Mouse (Mus musculus): ENCODE measurements at regions not wholly inside any gene's neighbourhood (a gene's known extent, or its start where the extent isn't known, plus 50 kb on each side); places are given as distances from the start of the nearest gene placed in this dataset.
"Not testable (repeated sequence)": the region's sequence is repeated elsewhere in the genome, so short reads cannot be mapped to it uniquely, and the experiment has no call there.

GRCm38 (mm10) chr15:62258611-62259010 lies 1335.8 kb upstream of the A1bg start:
- DNase-seq (ENCODE audit: low spot score in 2 of 2), result no peak

DNA sequence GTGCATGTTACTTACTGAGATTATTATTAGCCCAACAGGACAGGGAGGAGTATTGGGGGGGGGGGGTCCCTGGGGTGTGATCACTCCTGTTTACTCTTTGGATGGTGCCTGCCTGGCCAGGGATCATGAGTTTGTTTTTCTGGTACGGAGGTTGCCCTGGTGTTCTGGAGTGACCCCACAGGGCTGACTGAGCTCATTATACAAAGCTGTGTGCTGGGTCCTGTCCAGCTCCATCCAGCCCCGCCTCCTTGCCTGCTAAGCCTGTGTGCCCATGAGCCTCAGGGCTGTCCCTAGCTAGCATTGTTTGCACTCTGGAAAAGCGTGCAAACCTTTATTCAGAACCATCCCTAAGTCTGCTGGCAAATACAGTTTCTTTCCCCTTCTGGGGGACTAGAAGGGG lies 1335.1 kb upstream of the A1bg start:
- DNase-seq (ENCODE audit: low spot score in 2 of 2), result no peak

- DNase-seq (ENCODE audit: low spot score in 2 of 2), result no peak
Measured at GRCm38 (mm10) chr15:62257110-62257667, 1334.4 kb upstream of the A1bg start.

DNA sequence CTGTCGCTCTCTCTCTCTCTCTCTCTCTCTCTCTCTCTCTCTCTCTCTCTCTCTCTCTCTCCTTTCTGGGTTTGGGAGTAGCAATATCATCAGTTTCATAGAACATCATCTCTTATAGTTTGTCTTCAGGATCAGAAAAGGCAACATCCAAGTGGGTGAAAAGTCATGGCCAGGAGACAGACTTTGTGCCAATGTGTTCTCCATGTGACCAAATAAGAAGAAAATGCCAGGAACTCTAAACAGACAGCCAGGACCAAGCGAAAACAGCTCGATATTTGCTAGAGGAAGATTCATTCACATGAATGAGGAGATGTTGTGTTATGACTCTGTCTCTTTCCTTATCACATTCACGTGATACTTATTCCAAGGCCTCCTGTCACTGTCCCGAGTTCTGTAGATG lies 1332.8 kb upstream of the A1bg start:
- DNase-seq (ENCODE audit: low spot score in 2 of 2), result no peak

DNA sequence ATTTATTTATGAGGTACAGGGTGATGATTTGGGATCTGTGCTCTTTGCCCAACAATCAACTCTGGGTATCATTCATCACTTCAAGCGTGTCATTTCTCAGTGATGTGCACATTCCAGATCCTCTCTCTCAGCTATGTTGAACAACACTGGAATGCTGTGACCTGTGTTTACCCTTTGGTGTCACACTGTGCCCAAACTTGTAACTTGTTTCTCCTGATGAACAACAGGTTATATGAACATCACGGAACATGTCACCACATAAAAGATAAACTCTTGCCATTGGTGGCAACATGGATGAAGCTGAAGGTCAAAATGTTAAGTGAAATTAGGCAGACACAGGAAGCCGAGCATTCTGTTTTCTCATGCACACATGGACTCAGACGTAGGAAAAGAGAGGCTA lies 1330.9 kb upstream of the A1bg start:
- no peak for DNase-seq (ENCODE audit: low spot score in 2 of 2)

DNA sequence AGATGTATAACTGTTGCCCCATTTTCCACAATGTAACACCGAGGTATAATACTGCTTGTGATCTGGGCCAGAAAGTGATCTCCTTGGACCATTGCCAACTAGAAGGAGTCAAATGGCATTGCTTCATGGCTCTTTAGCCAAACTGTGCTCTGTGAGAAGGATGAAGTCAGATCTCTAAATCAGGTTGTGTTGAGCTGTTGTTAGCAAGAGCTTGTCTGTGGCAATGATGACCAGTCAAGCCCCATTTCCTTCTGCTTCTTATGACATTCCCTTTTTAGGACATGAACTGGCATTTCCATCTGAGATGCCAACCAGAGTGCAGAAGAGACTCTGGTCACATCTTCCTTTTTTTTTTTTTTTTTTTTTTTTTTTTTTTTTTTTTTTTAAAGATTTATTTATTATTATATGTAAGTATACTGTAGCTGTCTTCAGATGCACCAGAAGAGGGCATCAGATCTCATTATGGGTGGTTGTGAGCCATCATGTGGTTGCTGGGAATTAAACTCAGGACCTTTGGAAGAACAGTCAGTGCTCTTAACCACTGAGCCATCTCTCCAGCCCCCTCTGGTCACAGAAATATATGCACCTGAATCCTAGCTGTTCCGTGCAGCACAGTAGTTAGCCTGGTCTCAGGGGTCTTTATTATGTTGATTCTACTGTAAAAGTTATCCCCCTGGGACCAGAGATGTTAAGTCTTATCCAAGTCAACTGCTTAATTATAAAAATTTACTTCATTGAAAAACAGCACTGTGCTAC lies 1329.4 kb upstream of the A1bg start:
- not testable (repeated sequence) for DNase-seq (ENCODE audit: low spot score in 2 of 2)

GRCm38 (mm10) chr15:62249436-62249835 lies 1326.6 kb upstream of the A1bg start:
- DNase-seq (ENCODE audit: low spot score in 2 of 2), result no peak

DNA sequence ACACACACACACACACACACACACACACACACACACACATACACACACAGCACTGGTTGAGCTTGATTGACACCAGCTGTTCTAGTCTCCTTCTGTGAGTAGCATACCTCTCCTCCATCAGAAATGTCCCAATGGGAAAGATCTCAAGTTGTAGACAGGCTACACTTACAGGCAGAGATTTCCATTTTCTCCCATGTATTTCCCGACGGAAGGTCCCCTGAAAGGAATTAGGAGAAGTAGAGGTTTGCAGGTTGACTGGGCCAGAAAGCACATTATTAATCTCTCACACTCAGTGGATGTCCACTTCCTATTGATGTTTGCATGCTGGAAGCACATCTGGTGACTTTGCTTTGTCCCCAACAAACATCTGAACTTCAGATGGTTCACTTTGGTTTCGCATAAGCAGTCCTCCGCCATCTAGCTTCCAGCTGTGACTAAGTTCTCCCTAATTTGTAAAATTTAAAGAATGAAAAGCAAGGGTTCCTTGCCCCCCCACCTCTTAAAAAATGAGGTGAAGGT lies 1323.8 kb upstream of the A1bg start:
- no peak for DNase-seq (ENCODE audit: low spot score in 2 of 2)

- peak in 1 of 2 experiments; percentile 5 for DNase-seq (ENCODE audit: low spot score in 2 of 2)
Measured at GRCm38 (mm10) chr15:62245237-62245636, 1322.4 kb upstream of the A1bg start.

DNA sequence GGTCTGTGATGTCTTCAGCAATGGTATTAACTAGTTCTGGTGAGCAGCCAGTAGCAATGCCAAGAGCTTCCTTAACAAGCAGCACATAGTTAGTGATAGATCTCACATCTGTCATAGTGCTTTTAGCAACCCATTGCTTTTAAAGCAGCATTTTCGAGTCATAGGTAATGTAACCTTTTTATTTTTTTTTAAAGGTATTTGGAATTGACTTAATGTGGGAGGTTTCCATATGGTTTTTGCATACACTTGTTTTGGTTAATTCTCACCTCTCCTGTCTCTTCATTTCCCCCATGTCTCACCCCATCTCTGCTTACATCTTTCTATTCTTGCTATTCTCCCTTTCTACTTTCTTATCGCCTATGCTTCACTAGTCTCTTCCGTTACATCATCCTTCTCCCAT lies 1322.0 kb upstream of the A1bg start:
- no peak for DNase-seq (ENCODE audit: low spot score in 2 of 2)

DNA sequence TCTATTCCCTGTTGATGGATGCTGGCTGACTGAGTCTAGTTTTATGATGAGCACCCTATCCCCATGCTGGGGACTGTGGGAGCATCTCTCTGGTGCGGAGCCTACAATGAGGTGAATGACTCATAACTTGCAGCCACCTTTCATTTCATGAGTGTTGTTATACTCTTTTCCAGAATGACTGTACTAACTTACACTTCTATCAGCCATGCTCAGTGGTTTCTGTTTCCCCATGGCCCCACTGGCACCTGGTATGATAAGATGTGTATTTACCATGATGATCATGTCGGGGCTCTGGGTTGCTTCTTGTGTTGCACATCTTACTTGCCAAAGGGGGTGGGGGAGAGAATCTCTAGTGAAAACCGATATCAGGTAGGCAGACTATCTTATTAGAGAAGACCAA lies 1317.2 kb upstream of the A1bg start:
- DNase-seq (ENCODE audit: low spot score in 2 of 2), result no peak

DNA sequence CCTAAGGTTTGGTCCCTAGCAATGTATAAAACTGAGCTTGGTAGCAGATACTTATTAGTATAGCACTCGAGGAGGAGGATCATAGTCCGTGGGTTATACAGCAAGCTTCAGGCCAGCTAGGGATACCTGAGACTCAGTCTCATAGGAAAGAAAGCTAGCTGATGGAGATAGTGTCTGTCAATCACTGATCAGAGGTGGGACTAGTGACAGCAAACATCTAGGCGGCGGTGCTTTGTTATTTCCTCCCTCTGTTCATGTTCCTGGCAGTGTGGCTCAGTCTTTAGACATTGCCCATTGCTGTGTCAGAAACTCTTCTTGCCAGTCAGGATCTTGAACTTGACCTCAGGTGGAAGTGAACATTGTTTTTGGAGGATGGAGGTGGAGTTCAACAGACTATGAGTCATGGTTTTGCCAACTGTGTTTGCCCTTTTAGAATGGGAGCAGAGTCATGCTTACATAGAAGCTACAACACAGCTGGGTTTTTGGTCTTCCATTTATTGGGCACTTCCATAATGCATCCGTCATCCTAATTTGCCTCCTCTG lies 1315.8 kb upstream of the A1bg start:
- no peak for DNase-seq (ENCODE audit: low spot score in 2 of 2)

GRCm38 (mm10) chr15:62236056-62236455 lies 1313.2 kb upstream of the A1bg start:
- no peak for DNase-seq (ENCODE audit: low spot score in 2 of 2)

- no peak for DNase-seq (ENCODE audit: low spot score in 2 of 2)
Measured at GRCm38 (mm10) chr15:62234182-62234760, 1311.5 kb upstream of the A1bg start.

GRCm38 (mm10) chr15:62233154-62233553 lies 1310.3 kb upstream of the A1bg start:
- no peak for DNase-seq (ENCODE audit: low spot score in 2 of 2)

- DNase-seq (ENCODE audit: low spot score in 2 of 2), result no peak
Measured at GRCm38 (mm10) chr15:62231709-62232108, 1308.9 kb upstream of the A1bg start.

- DNase-seq (ENCODE audit: low spot score in 2 of 2), result no peak
Measured at GRCm38 (mm10) chr15:62230773-62231172, 1308.0 kb upstream of the A1bg start.

- no peak for DNase-seq (ENCODE audit: low spot score in 2 of 2)
Measured at GRCm38 (mm10) chr15:62229491-62230283, 1306.9 kb upstream of the A1bg start.

GRCm38 (mm10) chr15:62229023-62229422 lies 1306.2 kb upstream of the A1bg start:
- DNase-seq (ENCODE audit: low spot score in 2 of 2), result no peak

DNA sequence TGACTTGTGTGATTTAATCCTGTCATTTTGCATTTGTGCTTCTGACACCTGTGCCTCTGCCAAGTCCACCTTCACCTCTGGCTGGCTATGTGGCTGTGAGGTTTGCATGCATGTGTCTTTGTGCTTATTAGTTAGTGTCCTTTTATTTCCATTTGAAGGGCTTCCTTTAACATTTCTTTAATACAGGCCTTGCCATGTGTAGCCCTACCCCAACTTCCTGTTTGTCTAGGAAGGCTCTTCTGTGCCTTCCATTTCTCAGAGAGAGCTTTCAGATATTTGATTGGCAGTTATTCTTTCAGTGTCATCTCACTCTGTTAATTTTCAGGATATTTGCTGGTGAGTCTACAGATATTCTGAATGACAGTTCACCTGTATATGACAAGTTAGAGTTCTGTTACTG lies 1302.0 kb upstream of the A1bg start:
- no peak for DNase-seq (ENCODE audit: low spot score in 2 of 2)

- DNase-seq (ENCODE audit: low spot score in 2 of 2), result no peak
Measured at GRCm38 (mm10) chr15:62224191-62224590, 1301.4 kb upstream of the A1bg start.
